Mouse (Mus musculus) heart, embryonic 13.5 days (tissue): ENCODE results near the gene Tub. TPM values are rescaled to one million over a fixed set of nuclear protein-coding genes. Genes with fewer than 3 reads are reported as not detected.

Source experiments
- ATAC-seq: fragments of 200-750 bp; cut with Nextera tagmentation; 2 replicates; pipeline ENCODE4 v1.8.0; 2017; ENCODE audit warnings: moderate TSS enrichment; ENCODE audit not compliant: insufficient number of reproducible peaks, low FRiP score, low TSS enrichment; ENCODE audit errors: extremely low read depth
- H3K27ac ChIP-seq: fragments of 300-500 bp; sonication (generic); replicated peaks from 2 replicates; pipeline ENCODE4 v1.5.1; 2015; ENCODE audit warnings: moderate library complexity, mild to moderate bottlenecking, inconsistent platforms
- H3K27me3 ChIP-seq: fragments of 300-500 bp; sonication (generic); replicated peaks from 2 replicates; pipeline ENCODE4 v1.6.1; 2015; ENCODE audit warnings: mild to moderate bottlenecking, inconsistent platforms
- H3K36me3 ChIP-seq: fragments of 300-500 bp; sonication (generic); 2 replicates; pipeline ENCODE4 v1.6.1; 2015; ENCODE audit warnings: mild to moderate bottlenecking, inconsistent platforms
- H3K4me1 ChIP-seq: fragments of 300-500 bp; sonication (generic); 2 replicates; pipeline ENCODE4 v1.6.1; 2015; ENCODE audit warnings: inconsistent platforms
- H3K4me2 ChIP-seq: fragments of 300-500 bp; sonication (generic); 2 replicates; pipeline ENCODE4 v1.6.1; 2015; ENCODE audit warnings: inconsistent platforms, mild to moderate bottlenecking, moderate library complexity
- H3K4me3 ChIP-seq: fragments of 300-500 bp; sonication (generic); 2 replicates; pipeline ENCODE4 v1.5.1; 2015; ENCODE audit warnings: moderate library complexity, mild to moderate bottlenecking, inconsistent platforms
- H3K9ac ChIP-seq: fragments of 300-500 bp; sonication (generic); 2 replicates; pipeline ENCODE4 v1.6.1; 2015; ENCODE audit warnings: inconsistent platforms, mild to moderate bottlenecking, moderate library complexity
- H3K9me3 ChIP-seq: fragments of 300-500 bp; sonication (generic); 2 replicates; pipeline ENCODE4 v1.6.1; 2016; ENCODE audit warnings: inconsistent platforms
- WGBS: fragments of 180-500 bp; shearing (Covaris S2); methylation state at CpG from one replicate; pipeline ENCODE4 v1.1.7; 2015; ENCODE audit warnings: mixed read lengths; 5-methylcytosine and 5-hydroxymethylcytosine counted together
- polyA plus RNA-seq: library from polyadenylated mRNA; unstranded; fragments of >200 nt; fragmentation: Nextera tagmentation; extraction: Ambion mirVana; gene quantifications from 2 replicates; pipeline ENCODE4 v1.2.1, GENCODE M21; 2015

The Tub gene
- polyA plus RNA-seq, 1 experiment from 2014 or later: 0.62 TPM

- Histone ChIP-seq H3K4me1 (0 out of 2 replicates have a peak, but pooled peaks cover 5% of the 10 kb centered on the region), H3K36me3 (no peaks in the 10 kb centered on the region), H3K9me3 (no peaks in the 10 kb centered on the region), H3K9ac (no peak overlapping the region), H3K4me3 (no peak overlapping the region), H3K27me3 (peaks cover 66% of the 10 kb centered on the region), H3K27ac (no peak overlapping the region), H3K4me2 (no peak overlapping the region)
- ATAC-seq: no peak
- WGBS: 38% methylated on average over 4 of the region's 4 CpGs
Measured at GRCm38 (mm10) chr7:109012998-109013625, 63.0 kb downstream of the Tub start.

DNA sequence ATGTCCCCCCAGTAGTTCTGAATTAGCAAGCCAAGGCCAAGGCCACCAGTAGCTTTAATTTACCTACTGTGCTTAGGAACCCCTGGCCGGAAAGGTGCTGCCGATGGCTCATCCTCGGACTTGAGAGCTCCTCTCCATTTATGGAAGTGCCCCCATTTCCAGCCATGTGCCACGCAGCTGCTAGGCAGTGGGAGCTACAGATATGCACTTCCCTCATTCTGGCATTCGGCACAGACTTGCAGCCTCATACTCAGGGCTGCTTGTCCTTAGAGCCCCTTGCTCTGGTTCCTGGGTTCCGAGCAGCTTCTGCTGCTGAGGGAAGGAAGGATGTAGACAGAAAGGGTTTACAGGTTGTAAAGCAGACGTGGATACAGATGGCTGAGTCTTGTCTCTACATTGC, 64.7 kb downstream of the Tub start:
- Histone ChIP-seq H3K9ac (no peak overlapping the region), H3K4me1 (0 out of 2 replicates have a peak, but pooled peaks cover 5% of the 10 kb centered on the region), H3K4me3 (no peak overlapping the region), H3K27ac (no peak overlapping the region), H3K27me3 (peaks cover 49% of the 10 kb centered on the region), H3K9me3 (no peaks in the 10 kb centered on the region), H3K4me2 (no peak overlapping the region), H3K36me3 (no peaks in the 10 kb centered on the region)
- ATAC-seq: no peak
- WGBS: 55% methylated on average over 7 of the region's 7 CpGs

DNA sequence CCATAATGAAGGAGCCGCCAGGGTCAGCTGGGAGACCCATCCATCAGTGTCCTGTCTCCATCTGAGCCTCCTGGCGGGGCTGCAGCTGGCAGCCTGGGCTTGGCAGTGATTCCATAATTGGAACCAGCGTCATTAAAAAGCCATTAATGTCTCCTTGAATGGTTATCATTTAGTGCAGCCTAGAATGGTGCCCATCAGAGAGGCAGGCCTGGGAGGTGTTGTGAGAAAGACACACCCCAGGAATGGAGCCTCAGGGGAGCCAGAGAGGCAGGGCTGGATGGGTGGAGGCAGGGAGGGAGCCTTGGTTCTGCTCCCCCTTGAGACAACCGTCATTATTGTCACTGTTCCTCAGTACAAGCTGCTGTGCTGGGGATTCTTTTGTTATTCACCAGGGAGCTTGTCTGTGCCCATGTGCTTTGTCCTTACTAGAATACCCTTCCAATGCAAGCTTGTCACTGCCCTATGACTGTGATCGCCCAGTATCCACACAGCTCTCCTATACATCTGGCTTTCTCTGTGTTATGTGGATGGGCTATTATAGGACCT, 66.3 kb downstream of the Tub start:
- peaks cover 33% of the 10 kb centered on the region for H3K27me3 ChIP-seq
- no peaks in the 10 kb centered on the region for H3K36me3 ChIP-seq
- no peak for ATAC-seq
- H3K4me1 ChIP-seq: no peaks in the 10 kb centered on the region
- no peak overlapping the region for H3K27ac ChIP-seq
- H3K9me3 ChIP-seq: no peaks in the 10 kb centered on the region
- no peak overlapping the region for H3K9ac ChIP-seq
- no peak overlapping the region for H3K4me3 ChIP-seq
- no peak overlapping the region for H3K4me2 ChIP-seq
- 50% methylated on average over 5 of the region's 5 CpGs for WGBS

GRCm38 (mm10) chr7:109019243-109019642, 69.1 kb downstream of the Tub start:
- ATAC-seq: no peak
- 82% methylated on average over 7 of the region's 7 CpGs for WGBS
- H3K36me3 ChIP-seq: no peaks in the 10 kb centered on the region
- H3K27ac ChIP-seq: no peak overlapping the region
- H3K4me2 ChIP-seq: no peak overlapping the region
- no peak overlapping the region for H3K9ac ChIP-seq
- no peaks in the 10 kb centered on the region for H3K9me3 ChIP-seq
- H3K4me3 ChIP-seq: no peak overlapping the region
- H3K27me3 ChIP-seq: peaks cover 6% of the 10 kb centered on the region; the same call in 1 of the 2 replicates
- H3K4me1 ChIP-seq: no peaks in the 10 kb centered on the region

DNA sequence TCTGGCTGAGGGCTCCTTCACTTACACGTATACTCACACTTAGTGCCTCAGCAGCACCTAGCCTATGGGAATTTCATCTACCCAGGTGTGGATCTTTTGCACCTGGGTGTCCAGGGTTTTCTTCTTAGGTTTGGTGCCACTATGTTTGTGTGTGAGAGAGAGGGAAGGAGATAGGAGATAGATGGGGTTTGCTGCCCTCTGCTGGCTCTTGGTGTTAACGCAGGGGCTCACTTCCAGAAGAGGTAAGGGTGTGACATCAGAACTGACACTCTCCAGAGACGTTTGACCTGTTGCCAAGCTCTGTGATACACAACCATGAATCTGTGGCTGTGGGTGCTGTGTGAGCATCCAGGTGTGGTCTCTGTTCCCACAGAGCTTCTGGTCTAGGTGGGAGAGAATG, 71.3 kb downstream of the Tub start:
- H3K36me3 ChIP-seq: no peaks in the 10 kb centered on the region
- no peak overlapping the region for H3K9ac ChIP-seq
- no peak for ATAC-seq
- H3K4me2 ChIP-seq: no peak overlapping the region
- no peaks in the 10 kb centered on the region for H3K9me3 ChIP-seq
- no peaks in the 10 kb centered on the region for H3K27me3 ChIP-seq
- WGBS: 10% methylated on average over 3 of the region's 3 CpGs
- no peaks in the 10 kb centered on the region for H3K4me1 ChIP-seq
- no peak overlapping the region for H3K4me3 ChIP-seq
- H3K27ac ChIP-seq: no peak overlapping the region

DNA sequence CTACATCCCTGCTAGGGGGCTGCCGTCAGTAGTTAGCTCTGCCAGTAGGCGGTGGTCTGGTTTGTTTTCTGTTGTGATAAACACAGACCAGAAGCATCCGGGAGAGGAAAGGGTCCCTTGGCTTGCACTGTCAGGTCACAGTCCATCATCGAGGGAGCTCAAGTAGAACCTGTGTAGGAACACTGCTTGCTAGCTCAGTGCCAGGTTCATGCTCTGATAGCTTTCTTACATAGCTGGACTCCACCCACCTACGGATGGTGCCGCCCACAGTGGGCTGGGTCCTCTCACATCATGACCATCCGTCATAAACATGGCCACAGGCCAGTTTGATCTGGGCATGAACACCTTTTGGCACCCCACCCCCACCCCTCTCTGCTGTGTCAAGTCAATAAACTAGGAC, 75.6 kb downstream of the Tub start:
- Histone ChIP-seq H3K4me2 (no peak overlapping the region), H3K9me3 (no peaks in the 10 kb centered on the region), H3K9ac (no peak overlapping the region), H3K27me3 (no peaks in the 10 kb centered on the region), H3K4me3 (no peak overlapping the region), H3K27ac (no peak overlapping the region), H3K4me1 (no peaks in the 10 kb centered on the region), H3K36me3 (no peaks in the 10 kb centered on the region)
- 73% methylated on average over 7 of the region's 7 CpGs for WGBS
- no peak for ATAC-seq

- ATAC-seq: no peak
- Histone ChIP-seq H3K4me3 (no peak overlapping the region), H3K9me3 (no peaks in the 10 kb centered on the region), H3K27ac (no peak overlapping the region), H3K4me1 (no peaks in the 10 kb centered on the region), H3K9ac (no peak overlapping the region), H3K4me2 (no peak overlapping the region), H3K36me3 (no peaks in the 10 kb centered on the region), H3K27me3 (no peaks in the 10 kb centered on the region)
- WGBS: 69% methylated on average over 9 of the region's 9 CpGs
Measured at GRCm38 (mm10) chr7:109026976-109027375, 76.8 kb downstream of the Tub start.

GRCm38 (mm10) chr7:109027721-109028120, 77.6 kb downstream of the Tub start:
- Histone ChIP-seq H3K9ac (no peak overlapping the region), H3K27me3 (no peaks in the 10 kb centered on the region), H3K27ac (no peak overlapping the region), H3K36me3 (no peaks in the 10 kb centered on the region), H3K4me1 (no peaks in the 10 kb centered on the region), H3K4me3 (no peak overlapping the region), H3K9me3 (no peaks in the 10 kb centered on the region), H3K4me2 (no peak overlapping the region)
- no peak for ATAC-seq
- WGBS: 90% methylated on average over 7 of the region's 7 CpGs

- no peak overlapping the region for H3K27ac ChIP-seq
- no peak overlapping the region for H3K4me3 ChIP-seq
- H3K9ac ChIP-seq: no peak overlapping the region
- no peaks in the 10 kb centered on the region for H3K4me1 ChIP-seq
- no peak overlapping the region for H3K4me2 ChIP-seq
- H3K27me3 ChIP-seq: no peaks in the 10 kb centered on the region
- WGBS: 29% methylated on average over 6 of the region's 6 CpGs
- no peaks in the 10 kb centered on the region for H3K36me3 ChIP-seq
- ATAC-seq: no peak
- H3K9me3 ChIP-seq: no peaks in the 10 kb centered on the region
Measured at GRCm38 (mm10) chr7:109028204-109028603, 78.1 kb downstream of the Tub start.

GRCm38 (mm10) chr7:109029961-109030465, 79.9 kb downstream of the Tub start:
- ATAC-seq: no peak
- 72% methylated on average over 6 of the region's 6 CpGs for WGBS
- H3K4me3 ChIP-seq: no peak overlapping the region

DNA sequence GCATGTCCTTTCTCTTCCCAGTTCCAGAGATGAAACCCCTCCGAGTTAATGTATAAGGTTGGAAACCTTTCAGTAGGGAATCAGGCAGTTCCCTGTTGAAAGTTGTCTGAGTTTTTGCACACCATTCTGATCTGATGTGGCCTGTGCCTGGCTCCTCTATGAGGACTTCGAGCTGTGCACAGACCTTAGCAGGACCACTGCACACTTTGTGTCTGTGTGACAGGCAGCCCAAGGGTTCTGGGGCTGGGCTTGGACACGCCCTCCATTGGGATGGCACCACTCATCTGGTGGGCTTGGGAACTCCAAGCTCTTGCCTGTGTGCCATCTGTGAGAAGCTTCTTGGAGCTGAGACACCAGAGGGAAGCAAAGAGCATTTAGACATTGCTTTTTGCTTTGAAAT, 81.2 kb downstream of the Tub start:
- H3K9me3 ChIP-seq: no peaks in the 10 kb centered on the region
- H3K27me3 ChIP-seq: no peaks in the 10 kb centered on the region
- ATAC-seq: no peak
- no peak overlapping the region for H3K9ac ChIP-seq
- no peak overlapping the region for H3K4me2 ChIP-seq
- no peaks in the 10 kb centered on the region for H3K4me1 ChIP-seq
- no peak overlapping the region for H3K27ac ChIP-seq
- H3K4me3 ChIP-seq: no peak overlapping the region
- H3K36me3 ChIP-seq: no peaks in the 10 kb centered on the region
- WGBS: 70% methylated on average over 3 of the region's 3 CpGs

More at GRCm38 (mm10) chr7:109029961-109030465, 79.9 kb downstream of the Tub start:
- H3K27ac ChIP-seq: no peak overlapping the region
- no peaks in the 10 kb centered on the region for H3K27me3 ChIP-seq
- H3K9ac ChIP-seq: no peak overlapping the region
- no peak overlapping the region for H3K4me2 ChIP-seq
- H3K4me1 ChIP-seq: no peaks in the 10 kb centered on the region
- no peaks in the 10 kb centered on the region for H3K9me3 ChIP-seq
- H3K36me3 ChIP-seq: no peaks in the 10 kb centered on the region

DNA sequence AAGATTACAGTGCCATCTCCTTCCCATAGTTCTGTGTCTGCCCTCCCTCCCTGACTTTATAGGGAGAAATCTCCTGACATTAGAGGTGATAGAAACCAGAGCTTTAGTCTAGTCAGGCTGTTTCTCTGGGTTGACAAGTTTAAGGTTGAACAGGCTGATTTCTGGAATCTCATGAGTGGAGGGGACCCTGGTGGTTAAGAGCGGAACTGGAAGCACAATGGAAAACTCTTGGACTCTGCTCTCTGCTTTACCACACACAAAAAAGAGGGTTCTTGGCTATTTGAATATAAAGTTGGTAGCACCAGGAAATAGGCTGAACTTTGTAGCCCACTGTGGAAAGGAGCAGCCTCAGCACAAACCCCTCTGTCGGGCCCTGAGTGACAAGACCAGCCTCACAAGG, 81.9 kb downstream of the Tub start:
- Histone ChIP-seq H3K4me1 (no peaks in the 10 kb centered on the region), H3K4me3 (no peak overlapping the region), H3K9ac (no peak overlapping the region), H3K36me3 (no peaks in the 10 kb centered on the region), H3K9me3 (no peaks in the 10 kb centered on the region), H3K4me2 (no peak overlapping the region), H3K27me3 (no peaks in the 10 kb centered on the region), H3K27ac (no peak overlapping the region)
- no peak for ATAC-seq
- WGBS: 68% methylated on average over 2 of the region's 2 CpGs
